10 mouse cellular contexts compared by ENCODE assay signal in genomic region chr8:105066761-105067160, GRCm38 (mm10). TPM values are rescaled to one million over a fixed set of nuclear protein-coding genes. Genes with fewer than 3 reads are reported as not detected.
A peak's percentile ranks its signal among the peaks of the same experiment; 100 is the strongest.
DNase-seq lines count a peak whose midpoint lies in the region; ATAC-seq and TF ChIP-seq lines count a peak whose summit lies in the region.
"Had no signal": no experiment of that assay in that cellular context is flagged by ENCODE, and none has a peak within 500 bp of the region (broad histone marks: within the 10 kb centered on the region; RNA-seq: fewer than 3 reads in every experiment).

No protein-coding gene starts in this region.

- H3K36me3 ChIP-seq in G1E (replicated peaks) = no peaks in the 10 kb centered on the region
- no peaks in the 10 kb centered on the region for H3K36me3 ChIP-seq in forebrain, embryonic 13.5 days (ENCODE audit: poor library complexity, severe bottlenecking)
- no peaks in the 10 kb centered on the region for H3K36me3 ChIP-seq in limb, embryonic 10.5 days
- H3K36me3 ChIP-seq: neural tube, embryonic 13.5 days had no signal

- no peak overlapping the region for H3K9ac ChIP-seq in forebrain, embryonic 13.5 days
- H3K9ac ChIP-seq: neural tube, embryonic 13.5 days had no signal

- no peaks in the 10 kb centered on the region for H3K9me3 ChIP-seq in G1E (replicated peaks)
- no peaks in the 10 kb centered on the region for H3K9me3 ChIP-seq in forebrain, embryonic 13.5 days (replicated peaks)
- H3K9me3 ChIP-seq in limb, embryonic 10.5 days (replicated peaks) = no peaks in the 10 kb centered on the region
- H3K9me3 ChIP-seq: neural tube, embryonic 13.5 days had no signal

- no peak overlapping the region for H3K4me2 ChIP-seq in forebrain, embryonic 13.5 days
- H3K4me2 ChIP-seq: neural tube, embryonic 13.5 days had no signal

- peak; percentile 40; the same call in 1 of the 2 replicates for ATAC-seq in G1E (ENCODE audit: extremely low read depth, insufficient number of reproducible peaks, low FRiP score, poor library complexity, severe bottlenecking)
- peak; percentile 50; the same call in 1 of the 2 replicates for ATAC-seq in forebrain, embryonic 13.5 days

- no peaks in the 10 kb centered on the region for H3K4me1 ChIP-seq in G1E (ENCODE audit: insufficient read depth, low read depth, low read length)
- no peaks in the 10 kb centered on the region for H3K4me1 ChIP-seq in forebrain, embryonic 13.5 days
- H3K4me1 ChIP-seq in limb, embryonic 10.5 days = no peaks in the 10 kb centered on the region
- H3K4me1 ChIP-seq: neural tube, embryonic 13.5 days had no signal

- H3K4me3 ChIP-seq in G1E (ENCODE audit: low read depth, low read length) = no peak overlapping the region
- H3K4me3 ChIP-seq in forebrain, embryonic 13.5 days = no peak overlapping the region
- no peak overlapping the region for H3K4me3 ChIP-seq in limb, embryonic 10.5 days
- H3K4me3 ChIP-seq: neural tube, embryonic 13.5 days had no signal

- H3K27me3 ChIP-seq in G1E (ENCODE audit: insufficient read depth, low read length) = peaks cover 3% of the 10 kb centered on the region; the same call in 1 of the 2 replicates
- H3K27me3 ChIP-seq in forebrain, embryonic 13.5 days = no peaks in the 10 kb centered on the region
- H3K27me3 ChIP-seq in limb, embryonic 10.5 days (ENCODE audit: low read depth, poor library complexity, severe bottlenecking) = no peaks in the 10 kb centered on the region
- H3K27me3 ChIP-seq: neural tube, embryonic 13.5 days had no signal

- TF ChIP-seq CTCF in G1E (IDR thresholded peaks at IDR 0.05; ENCODE audit: low read depth, low read length) = no peak

- peak; percentile 39 to 46 for DNase-seq in layer of hippocampus, postnatal 10 days (ENCODE audit: low spot score in 2 of 2)
- no peak for DNase-seq in layer of hippocampus, adult 9-10 months (ENCODE audit: low spot score)
- DNase-seq in G1E (ENCODE audit: low spot score) = peak; percentile 8
- peak; percentile 55 to 70 for DNase-seq in adrenal gland, postnatal 36 days
- DNase-seq in limb, embryonic 10.5 days (ENCODE audit: low spot score) = peak; percentile 70
- peak; percentile 23 for DNase-seq in naive thymus-derived CD4-positive, alpha-beta T cell, adult 2 months (ENCODE audit: low read depth)
- no peak for DNase-seq in urinary bladder, postnatal 4 days (ENCODE audit: low spot score in 2 of 2)

- 0% methylated on average over 1 of the region's 1 CpGs for WGBS in forebrain, embryonic 13.5 days
- 6% methylated on average over 1 of the region's 1 CpGs for WGBS in limb, embryonic 10.5 days

- no peak overlapping the region for H3K27ac ChIP-seq in forebrain, embryonic 13.5 days
- H3K27ac ChIP-seq in limb, embryonic 10.5 days = no peak overlapping the region
- H3K27ac ChIP-seq: neural tube, embryonic 13.5 days had no signal

RNA-seq across cellular contexts. Expression of gene Ces3b, which starts 16.8 kb away (rescaled TPM):
- not detected for total RNA-seq in layer of hippocampus, postnatal 10 days (2021)
- total RNA-seq in G1E (2014; fragmentation: Nextera tagmentation) (not detected in 2 replicates), G1E (2017) (0.12 and 0.22 TPM in 2 replicates)
- polyA plus RNA-seq in G1E (2012) = not detected in 2 replicates
- under 1 TPM in 1 of 2 experiments, not detected in 1; 0.73 TPM for total RNA-seq in adrenal gland, postnatal 36 days (2021)
- not detected in 2 replicates for polyA plus RNA-seq in forebrain, embryonic 13.5 days (2015; fragmentation: Nextera tagmentation; extraction: Ambion mirVana)
- polyA plus RNA-seq in limb, embryonic 10.5 days (2016; fragmentation: Nextera tagmentation; extraction: Ambion mirVana) = not detected in 2 replicates
- polyA plus RNA-seq: neural tube, embryonic 13.5 days had no signal

RNA-seq across cellular contexts. Expression of gene Ces3a, which starts 18.4 kb away (rescaled TPM):
- not detected for total RNA-seq in layer of hippocampus, postnatal 10 days (2021)
- total RNA-seq in G1E (2014; fragmentation: Nextera tagmentation) (not detected in 2 replicates), G1E (2017) (not detected in 2 replicates)
- polyA plus RNA-seq in G1E (2012) = not detected in 2 replicates
- total RNA-seq in adrenal gland, postnatal 36 days (2021) = 1 to 10 TPM in 1 of 2 experiments, under 1 TPM in 1; 0.30 to 1.6 TPM
- not detected in 2 replicates for polyA plus RNA-seq in forebrain, embryonic 13.5 days (2015; fragmentation: Nextera tagmentation; extraction: Ambion mirVana)
- polyA plus RNA-seq in limb, embryonic 10.5 days (2016; fragmentation: Nextera tagmentation; extraction: Ambion mirVana) = not detected in 2 replicates
- polyA plus RNA-seq: heart, embryonic 14.5 days; neural tube, embryonic 13.5 days had no signal

Comparison
In these comparisons a context has a peak if more than half of its experiments do, and no peak if none do; other contexts are left out.
1. DNase-seq: peak in layer of hippocampus, postnatal 10 days (2 of 2), G1E (single experiment), adrenal gland, postnatal 36 days (2 of 2), limb, embryonic 10.5 days (single experiment) and naive thymus-derived CD4-positive, alpha-beta T cell, adult 2 months (single experiment); none in layer of hippocampus, adult 9-10 months (single experiment) and urinary bladder, postnatal 4 days (0 of 2).